Mouse (Mus musculus): ENCODE measurements around the gene Rpl15. TPM values are rescaled to one million over a fixed set of nuclear protein-coding genes. Genes with fewer than 3 reads are reported as not detected.
"Not testable (repeated sequence)": the region's sequence is repeated elsewhere in the genome, so short reads cannot be mapped to it uniquely, and the experiment has no call there.

Rpl15 gene
- polyA plus RNA-seq, 1 experiment from 2014 or later = 348 TPM

GRCm38 (mm10) chr14:18269947-18270528, 1.2 kb downstream of the Rpl15 start:
- peak overlapping the region; percentile 97 for H3K9ac ChIP-seq
- WGBS = 1% methylated on average over 22 of the region's 24 CpGs
- peak overlapping the region; percentile 88 for H3K27ac ChIP-seq
- H3K4me2 ChIP-seq (replicated peaks) = peak overlapping the region; percentile 91
- not testable (repeated sequence) for DNase-seq (ENCODE audit: low spot score); H3K27me3 ChIP-seq (ENCODE audit: control insufficient read depth, insufficient read depth, low read length); H3K9me3 ChIP-seq (ENCODE audit: control insufficient read depth, low read length)
- H3K4me3 ChIP-seq (replicated peaks; ENCODE audit: low read length) = peak overlapping the region; percentile 71
- H3K4me1 ChIP-seq (replicated peaks; ENCODE audit: control insufficient read depth, insufficient read depth, low read length) = peaks cover 24% of the 10 kb centered on the region
- peaks cover 23% of the 10 kb centered on the region for H3K36me3 ChIP-seq (replicated peaks; ENCODE audit: control insufficient read depth, insufficient read depth)
- peak; percentile 2; the same call in 1 of the 2 replicates for ATAC-seq (ENCODE audit: low FRiP score)

DNA sequence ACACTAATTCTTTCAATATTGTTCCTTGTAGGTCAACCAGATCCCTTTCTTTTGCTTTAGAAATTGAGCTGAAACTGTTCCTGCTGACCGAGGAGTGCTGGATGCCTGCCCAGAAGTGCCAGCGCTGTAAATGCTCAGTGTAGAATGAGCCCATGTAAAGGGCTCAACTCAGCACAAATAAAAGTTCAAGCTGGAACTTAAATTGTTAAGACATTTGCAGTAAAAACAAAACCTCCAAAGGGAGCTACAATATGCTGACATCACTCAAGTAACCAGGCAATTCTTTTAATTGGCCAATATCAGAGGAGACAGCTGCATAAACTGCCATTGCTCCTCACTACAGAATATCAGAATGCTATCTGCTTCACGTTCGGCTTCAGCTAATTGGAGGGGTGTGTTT, 7.8 kb downstream of the Rpl15 start:
- Histone ChIP-seq H3K27ac (no peak overlapping the region), H3K4me3 (replicated peaks; ENCODE audit: low read length) (no peak overlapping the region), H3K9me3 (ENCODE audit: control insufficient read depth, low read length) (no peaks in the 10 kb centered on the region), H3K36me3 (replicated peaks; ENCODE audit: control insufficient read depth, insufficient read depth) (peaks cover 27% of the 10 kb centered on the region), H3K27me3 (ENCODE audit: control insufficient read depth, insufficient read depth, low read length) (no peaks in the 10 kb centered on the region), H3K4me1 (replicated peaks; ENCODE audit: control insufficient read depth, insufficient read depth, low read length) (peaks cover 5% of the 10 kb centered on the region; the same call in 1 of the 2 replicates), H3K4me2 (replicated peaks) (no peak overlapping the region), H3K9ac (no peak overlapping the region)
- WGBS = 49% methylated on average over 4 of the region's 4 CpGs
- DNase-seq (ENCODE audit: low spot score) = peak; percentile 52
- ATAC-seq (ENCODE audit: low FRiP score) = peak; percentile 46; the same call in 1 of the 2 replicates

DNA sequence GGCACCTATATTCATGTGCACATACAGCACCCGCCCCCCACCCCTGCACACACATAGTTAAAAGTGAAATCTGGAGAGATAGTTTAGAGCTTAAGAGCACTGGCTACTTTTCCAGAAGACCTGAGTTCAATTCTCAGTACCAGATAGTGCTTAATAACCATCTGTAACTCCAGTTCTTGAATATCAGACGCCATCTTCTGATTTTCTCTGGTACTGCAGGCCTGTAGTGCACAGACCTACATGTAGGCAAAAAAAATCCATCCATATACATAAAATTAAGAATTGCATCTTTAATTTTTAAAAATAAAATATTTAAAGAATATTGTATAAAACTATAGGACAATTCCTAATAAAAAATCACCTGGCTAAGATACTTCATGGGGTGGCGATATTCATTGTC, 10.0 kb downstream of the Rpl15 start:
- ATAC-seq (ENCODE audit: low FRiP score) (no peak), DNase-seq (ENCODE audit: low spot score) (no peak)
- Histone ChIP-seq H3K36me3 (replicated peaks; ENCODE audit: control insufficient read depth, insufficient read depth) (peaks cover 7% of the 10 kb centered on the region; the same call in 1 of the 2 replicates), H3K4me2 (replicated peaks) (no peak overlapping the region), H3K27ac (no peak overlapping the region), H3K9me3 (ENCODE audit: control insufficient read depth, low read length) (no peaks in the 10 kb centered on the region), H3K27me3 (ENCODE audit: control insufficient read depth, insufficient read depth, low read length) (no peaks in the 10 kb centered on the region), H3K4me3 (replicated peaks; ENCODE audit: low read length) (no peak overlapping the region), H3K4me1 (replicated peaks; ENCODE audit: control insufficient read depth, insufficient read depth, low read length) (no peaks in the 10 kb centered on the region), H3K9ac (no peak overlapping the region)
- WGBS = 85% methylated on average over 3 of the region's 3 CpGs

DNA sequence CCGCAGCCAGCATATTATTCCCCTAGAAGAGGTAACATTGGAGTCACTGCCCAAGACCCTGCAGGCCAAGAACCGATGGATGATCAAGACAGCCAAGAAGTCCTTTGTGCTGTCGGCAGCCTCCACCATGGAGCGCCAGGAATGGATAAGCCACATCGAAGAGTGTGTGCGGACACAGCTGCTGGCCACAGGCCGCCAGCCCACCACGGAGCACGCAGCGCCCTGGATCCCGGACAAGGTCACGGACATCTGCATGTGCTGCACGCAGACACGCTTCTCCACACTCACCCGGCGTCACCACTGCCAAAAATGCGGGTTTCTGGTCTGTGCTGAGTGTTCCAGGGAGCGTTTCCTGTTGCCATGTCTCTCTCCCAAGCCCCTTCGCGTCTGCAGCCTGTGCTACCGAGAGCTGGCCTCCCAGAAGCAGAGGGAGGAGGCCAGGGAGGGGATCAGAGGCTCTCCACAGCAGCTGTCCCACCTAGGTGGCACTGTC, 28.5 kb downstream of the Rpl15 start:
- Histone ChIP-seq H3K4me3 (replicated peaks; ENCODE audit: low read length) (no peak overlapping the region), H3K27ac (no peak overlapping the region), H3K4me1 (replicated peaks; ENCODE audit: control insufficient read depth, insufficient read depth, low read length) (0 out of 2 replicates have a peak, but pooled peaks cover 8% of the 10 kb centered on the region), H3K4me2 (replicated peaks) (no peak overlapping the region), H3K27me3 (ENCODE audit: control insufficient read depth, insufficient read depth, low read length) (no peaks in the 10 kb centered on the region), H3K9ac (no peak overlapping the region), H3K9me3 (ENCODE audit: control insufficient read depth, low read length) (no peaks in the 10 kb centered on the region), H3K36me3 (replicated peaks; ENCODE audit: control insufficient read depth, insufficient read depth) (no peaks in the 10 kb centered on the region)
- ATAC-seq (ENCODE audit: low FRiP score) = no peak
- WGBS = 92% methylated on average over 21 of the region's 21 CpGs
- no peak for DNase-seq (ENCODE audit: low spot score)

DNA sequence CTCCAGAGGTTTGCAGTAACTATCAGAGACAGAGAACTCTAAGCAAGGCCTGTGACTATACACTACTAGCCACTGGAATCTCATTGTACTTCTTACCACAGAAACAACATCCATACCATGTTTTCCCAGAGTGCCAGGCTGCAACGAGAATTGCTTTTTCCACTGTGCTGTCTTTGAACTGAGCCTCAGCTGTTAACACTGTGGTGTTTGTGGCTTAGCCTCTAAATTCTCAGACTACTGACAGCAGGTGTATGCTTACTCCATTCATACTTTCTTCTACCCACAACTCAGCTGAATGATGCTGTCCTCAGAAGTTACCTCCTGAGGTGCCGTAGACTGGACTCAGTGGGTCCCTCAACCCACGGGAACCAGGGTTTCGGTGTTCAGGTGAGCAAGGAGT, 29.4 kb downstream of the Rpl15 start:
- WGBS = 88% methylated on average over 4 of the region's 4 CpGs
- no peak for DNase-seq (ENCODE audit: low spot score)

DNA sequence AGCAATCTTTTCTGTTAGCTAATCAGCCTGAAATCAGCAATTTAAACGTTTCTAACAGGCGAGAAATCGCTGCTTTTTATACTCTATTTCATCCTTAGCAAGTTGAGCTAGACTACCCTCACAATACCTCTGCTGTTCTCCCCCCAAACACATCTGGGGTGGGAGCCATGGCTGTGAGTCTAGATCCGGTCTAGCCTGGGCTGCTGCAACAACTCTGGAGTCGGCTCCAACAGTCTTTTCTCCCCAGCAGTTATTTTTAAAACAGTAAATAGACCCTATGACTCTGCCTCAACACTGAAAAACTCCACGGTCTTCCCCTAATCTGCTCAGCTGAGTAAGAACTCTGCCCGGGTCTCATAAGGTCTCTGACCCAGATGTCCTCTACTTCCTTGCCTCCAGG, 31.1 kb downstream of the Rpl15 start:
- Histone ChIP-seq H3K9ac (no peak overlapping the region), H3K36me3 (replicated peaks; ENCODE audit: control insufficient read depth, insufficient read depth) (no peaks in the 10 kb centered on the region), H3K4me2 (replicated peaks) (no peak overlapping the region), H3K4me3 (replicated peaks; ENCODE audit: low read length) (no peak overlapping the region), H3K27ac (no peak overlapping the region), H3K9me3 (ENCODE audit: control insufficient read depth, low read length) (no peaks in the 10 kb centered on the region), H3K27me3 (ENCODE audit: control insufficient read depth, insufficient read depth, low read length) (no peaks in the 10 kb centered on the region), H3K4me1 (replicated peaks; ENCODE audit: control insufficient read depth, insufficient read depth, low read length) (0 out of 2 replicates have a peak, but pooled peaks cover 11% of the 10 kb centered on the region)
- WGBS = 76% methylated on average over 7 of the region's 7 CpGs
- no peak for DNase-seq (ENCODE audit: low spot score)
- ATAC-seq (ENCODE audit: low FRiP score) = no peak

More for the DNA sequence above, 29.4 kb downstream of the Rpl15 start:
- H3K4me3 ChIP-seq (replicated peaks; ENCODE audit: low read length) = no peak overlapping the region
- no peak overlapping the region for H3K27ac ChIP-seq
- H3K36me3 ChIP-seq (replicated peaks; ENCODE audit: control insufficient read depth, insufficient read depth) = no peaks in the 10 kb centered on the region
- H3K27me3 ChIP-seq (ENCODE audit: control insufficient read depth, insufficient read depth, low read length) = no peaks in the 10 kb centered on the region
- ATAC-seq (ENCODE audit: low FRiP score) = no peak
- 0 out of 2 replicates have a peak, but pooled peaks cover 11% of the 10 kb centered on the region for H3K4me1 ChIP-seq (replicated peaks; ENCODE audit: control insufficient read depth, insufficient read depth, low read length)
- no peak overlapping the region for H3K4me2 ChIP-seq (replicated peaks)
- no peak overlapping the region for H3K9ac ChIP-seq
- no peaks in the 10 kb centered on the region for H3K9me3 ChIP-seq (ENCODE audit: control insufficient read depth, low read length)

DNA sequence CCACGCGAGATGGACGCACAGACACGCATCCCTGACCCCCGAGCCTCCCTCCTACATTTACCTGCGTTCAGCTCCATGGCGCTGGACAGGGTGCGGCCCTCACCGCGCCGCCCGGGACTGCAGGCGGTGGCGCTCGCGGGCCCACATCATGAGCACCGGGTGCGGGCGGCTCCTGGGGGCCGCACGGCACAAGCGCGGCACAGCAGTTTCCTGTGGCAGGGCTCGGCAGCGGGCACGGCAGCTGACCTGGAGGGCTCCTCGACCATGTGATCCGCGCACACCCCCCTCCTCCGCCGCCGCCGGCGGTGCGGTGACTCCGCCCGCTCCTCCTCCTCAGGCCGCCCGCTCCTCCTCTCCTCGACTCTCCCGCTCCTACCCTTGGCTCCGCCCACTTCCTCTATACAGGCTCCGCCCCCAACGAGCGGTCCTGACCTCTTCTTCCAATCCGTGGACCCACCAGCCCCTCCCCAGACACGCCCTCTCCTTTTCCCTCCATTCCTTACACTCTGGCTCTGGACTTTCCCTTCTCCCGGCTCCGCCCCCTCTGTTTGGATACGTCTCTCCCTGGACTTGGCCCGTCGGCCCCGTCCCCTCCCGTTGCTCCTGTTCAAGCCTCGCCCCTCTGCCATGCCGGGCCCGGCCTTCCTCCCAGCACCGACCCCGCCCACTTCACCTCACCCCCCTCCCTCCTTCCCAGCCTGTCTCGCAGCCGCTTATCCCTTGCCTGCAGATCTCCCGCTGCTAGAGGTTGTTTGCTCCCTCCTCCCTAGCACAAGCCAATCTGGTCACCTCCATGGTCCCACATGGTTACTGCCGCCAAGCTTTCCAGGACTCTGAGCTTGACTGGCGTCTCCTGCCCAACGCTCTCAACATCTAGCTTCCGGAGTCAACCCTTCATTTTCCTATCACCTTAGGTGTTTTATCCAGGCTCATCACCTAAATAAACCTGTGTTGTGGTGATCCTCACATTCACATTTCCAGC, 32.1 kb downstream of the Rpl15 start, which contains the start of gene Nr1d2:
Nr1d2 (minus strand) TSS at position 378 of the 982 bp plus-strand sequence.
- no peaks in the 10 kb centered on the region for H3K36me3 ChIP-seq (replicated peaks; ENCODE audit: control insufficient read depth, insufficient read depth)
- 0 out of 2 replicates have a peak, but pooled peaks cover 11% of the 10 kb centered on the region for H3K4me1 ChIP-seq (replicated peaks; ENCODE audit: control insufficient read depth, insufficient read depth, low read length)
- DNase-seq (ENCODE audit: low spot score) (peak; percentile 90), ATAC-seq (ENCODE audit: low FRiP score) (peak; percentile 92)
- H3K9me3 ChIP-seq (ENCODE audit: control insufficient read depth, low read length) = no peaks in the 10 kb centered on the region
- H3K9ac ChIP-seq = peak within 1 kb of the TSS; percentile 65
- H3K27ac ChIP-seq = peak within 1 kb of the TSS; percentile 76
- H3K4me3 ChIP-seq (replicated peaks; ENCODE audit: low read length) = peak within 1 kb of the TSS; percentile 92
- H3K27me3 ChIP-seq (ENCODE audit: control insufficient read depth, insufficient read depth, low read length) = no peaks in the 10 kb centered on the region
- under 1% methylated on average over 65 of the region's 66 CpGs for WGBS
- peak within 1 kb of the TSS; percentile 69 for H3K4me2 ChIP-seq (replicated peaks)

DNA sequence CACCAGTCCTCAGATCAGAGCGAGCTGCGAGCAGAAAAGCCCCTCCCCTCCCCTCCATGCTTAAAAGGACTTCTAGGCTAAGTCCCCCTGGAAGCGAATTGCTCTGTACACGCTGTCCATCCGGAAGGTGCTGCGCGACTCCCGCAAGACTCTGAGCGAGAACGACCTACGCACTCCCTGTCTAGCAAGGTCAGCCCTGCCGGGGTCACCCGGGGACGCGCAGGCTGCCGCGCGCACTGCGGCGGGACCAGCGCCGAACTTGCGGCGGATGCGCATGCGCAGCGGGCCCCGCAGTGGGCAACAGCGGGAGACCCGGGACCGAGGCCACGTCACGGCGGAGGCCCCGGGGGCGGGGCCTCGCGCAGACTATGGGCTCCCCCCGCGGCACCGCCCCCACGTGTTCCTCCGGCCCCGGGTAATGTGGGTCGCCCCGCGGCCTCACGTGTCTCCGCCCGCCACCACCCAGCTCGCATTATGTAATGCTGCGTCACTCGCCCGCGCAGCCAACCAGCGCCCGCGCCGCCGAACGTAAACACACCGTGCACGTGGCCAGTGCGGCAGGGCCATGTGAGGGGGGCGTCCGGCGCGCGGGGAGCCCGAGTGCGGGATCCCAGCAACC, 33.0 kb downstream of the Rpl15 start:
- H3K9ac ChIP-seq = peak overlapping the region; percentile 65
- no peaks in the 10 kb centered on the region for H3K36me3 ChIP-seq (replicated peaks; ENCODE audit: control insufficient read depth, insufficient read depth)
- peak overlapping the region; percentile 92 for H3K4me3 ChIP-seq (replicated peaks; ENCODE audit: low read length)
- H3K9me3 ChIP-seq (ENCODE audit: control insufficient read depth, low read length) = no peaks in the 10 kb centered on the region
- H3K27me3 ChIP-seq (ENCODE audit: control insufficient read depth, insufficient read depth, low read length) = no peaks in the 10 kb centered on the region
- ATAC-seq (ENCODE audit: low FRiP score) (peak; percentile 96), DNase-seq (ENCODE audit: low spot score) (peak; percentile 95)
- under 1% methylated on average over 68 of the region's 71 CpGs for WGBS
- H3K4me2 ChIP-seq (replicated peaks) = peak overlapping the region; percentile 69
- peak overlapping the region; percentile 76 for H3K27ac ChIP-seq
- H3K4me1 ChIP-seq (replicated peaks; ENCODE audit: control insufficient read depth, insufficient read depth, low read length) = 0 out of 2 replicates have a peak, but pooled peaks cover 11% of the 10 kb centered on the region
